Mouse (Mus musculus) heart, embryonic 10.5 days (tissue): ENCODE data around the gene Tomm20. TPM values are rescaled to one million over a fixed set of nuclear protein-coding genes. Genes with fewer than 3 reads are reported as not detected.

Experiments
- DNase-seq: peaks from one replicate; pipeline ENCODE4 v3.0.0-alpha.2; 2017; ENCODE audit warnings: low spot score
- H3K27ac ChIP-seq: fragments of 300-500 bp; sonication (generic); 2 replicates; pipeline ENCODE4 v1.5.1; 2016; ENCODE audit warnings: mild to moderate bottlenecking
- H3K27me3 ChIP-seq: fragments of 300-500 bp; sonication (generic); 2 replicates; pipeline ENCODE4 v1.6.1; 2016; ENCODE audit warnings: mild to moderate bottlenecking; ENCODE audit not compliant: poor library complexity, insufficient read depth, severe bottlenecking
- H3K36me3 ChIP-seq: fragments of 300-500 bp; sonication (generic); 2 replicates; pipeline ENCODE4 v1.6.1; 2016; ENCODE audit warnings: mild to moderate bottlenecking, moderate library complexity
- H3K4me1 ChIP-seq: fragments of 300-500 bp; sonication (generic); 2 replicates; pipeline ENCODE4 v1.6.1; 2016; ENCODE audit warnings: mild to moderate bottlenecking
- H3K4me3 ChIP-seq: fragments of 300-500 bp; sonication (generic); 2 replicates; pipeline ENCODE4 v1.5.1; 2016; ENCODE audit warnings: mild to moderate bottlenecking, moderate library complexity
- H3K9me3 ChIP-seq: fragments of 300-500 bp; sonication (generic); 2 replicates; pipeline ENCODE4 v1.6.1; 2016; ENCODE audit warnings: mild to moderate bottlenecking, moderate library complexity
- WGBS: fragments of 180-500 bp; shearing (Covaris S2); methylation state at CpG from one replicate; pipeline ENCODE4 v1.1.7; 2016; 5-methylcytosine and 5-hydroxymethylcytosine counted together
- polyA plus RNA-seq: library from polyadenylated mRNA; unstranded; fragments of >200 nt; fragmentation: Nextera tagmentation; extraction: Ambion mirVana; gene quantifications from 2 replicates; pipeline ENCODE4 v1.2.1, GENCODE M21; 2016

Tomm20 gene
- polyA plus RNA-seq, 1 experiment from 2014 or later: 307 TPM

- Histone ChIP-seq H3K4me3 (no peak overlapping the region), H3K36me3 (peaks cover 6% of the 10 kb centered on the region), H3K9me3 (no peaks in the 10 kb centered on the region), H3K27ac (no peak overlapping the region), H3K27me3 (peaks cover 18% of the 10 kb centered on the region), H3K4me1 (peaks cover 9% of the 10 kb centered on the region; the same call in 1 of the 2 replicates)
- 75% methylated on average over 9 of the region's 9 CpGs for WGBS
- no peak for DNase-seq
These were observed 28.1 kb upstream of the Tomm20 start for GRCm38 (mm10) chr8:126973686-126974265.

GRCm38 (mm10) chr8:126972649-126973048 lies 27.0 kb upstream of the Tomm20 start:
- Histone ChIP-seq H3K36me3 (peaks cover 18% of the 10 kb centered on the region), H3K9me3 (no peaks in the 10 kb centered on the region), H3K4me3 (no peak overlapping the region), H3K4me1 (peaks cover 9% of the 10 kb centered on the region; the same call in 1 of the 2 replicates), H3K27ac (no peak overlapping the region), H3K27me3 (peaks cover 13% of the 10 kb centered on the region)
- WGBS: 79% methylated on average over 2 of the region's 2 CpGs
- no peak for DNase-seq

DNA sequence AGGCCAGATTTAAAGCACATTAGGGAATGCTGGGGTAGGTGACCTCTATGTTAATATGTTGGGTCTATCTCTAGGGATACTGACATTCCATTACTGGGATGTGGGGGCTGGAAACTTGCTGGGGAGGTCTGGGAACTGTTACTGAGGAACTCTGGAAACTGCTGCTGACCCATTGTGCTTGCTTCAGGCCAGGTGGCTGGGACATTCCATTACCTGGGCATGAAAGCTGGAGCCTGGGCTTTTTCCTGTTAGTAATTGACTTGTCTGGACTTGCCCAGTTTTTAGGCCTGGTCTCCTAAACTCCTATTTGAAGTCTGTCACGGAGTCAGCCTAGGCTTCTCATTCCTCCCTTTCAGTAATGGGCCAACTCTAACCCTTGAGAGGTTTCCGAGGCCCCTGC lies 26.5 kb upstream of the Tomm20 start:
- Histone ChIP-seq H3K27me3 (peaks cover 7% of the 10 kb centered on the region; the same call in 1 of the 2 replicates), H3K4me1 (peaks cover 9% of the 10 kb centered on the region; the same call in 1 of the 2 replicates), H3K4me3 (no peak overlapping the region), H3K9me3 (no peaks in the 10 kb centered on the region), H3K36me3 (peaks cover 23% of the 10 kb centered on the region), H3K27ac (no peak overlapping the region)
- DNase-seq: no peak
- 83% methylated on average over 2 of the region's 2 CpGs for WGBS

DNA sequence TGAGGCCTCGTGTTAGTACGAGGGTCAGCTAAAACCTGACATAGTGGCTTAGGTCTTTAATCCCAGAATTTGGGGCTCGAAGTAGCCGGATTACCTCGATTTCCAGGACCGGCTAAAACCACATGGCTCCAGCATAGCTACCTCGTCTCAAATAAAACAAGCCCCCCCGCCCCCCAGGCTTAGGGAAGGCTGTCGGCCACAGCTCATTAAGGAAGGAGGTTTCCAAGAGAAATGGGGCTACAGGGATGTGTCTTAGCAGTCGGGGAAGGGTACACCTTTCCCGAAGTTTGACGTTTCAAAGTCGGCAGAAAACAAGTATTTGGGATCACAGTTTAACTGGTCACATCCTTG lies 25.6 kb upstream of the Tomm20 start:
- WGBS: 10% methylated on average over 13 of the region's 13 CpGs
- Histone ChIP-seq H3K4me1 (peaks cover 9% of the 10 kb centered on the region; the same call in 1 of the 2 replicates), H3K9me3 (no peaks in the 10 kb centered on the region), H3K27ac (peak overlapping the region; percentile 89), H3K4me3 (peak overlapping the region; percentile 98), H3K36me3 (peaks cover 30% of the 10 kb centered on the region), H3K27me3 (peaks cover 2% of the 10 kb centered on the region; the same call in 1 of the 2 replicates)
- no peak for DNase-seq

DNA sequence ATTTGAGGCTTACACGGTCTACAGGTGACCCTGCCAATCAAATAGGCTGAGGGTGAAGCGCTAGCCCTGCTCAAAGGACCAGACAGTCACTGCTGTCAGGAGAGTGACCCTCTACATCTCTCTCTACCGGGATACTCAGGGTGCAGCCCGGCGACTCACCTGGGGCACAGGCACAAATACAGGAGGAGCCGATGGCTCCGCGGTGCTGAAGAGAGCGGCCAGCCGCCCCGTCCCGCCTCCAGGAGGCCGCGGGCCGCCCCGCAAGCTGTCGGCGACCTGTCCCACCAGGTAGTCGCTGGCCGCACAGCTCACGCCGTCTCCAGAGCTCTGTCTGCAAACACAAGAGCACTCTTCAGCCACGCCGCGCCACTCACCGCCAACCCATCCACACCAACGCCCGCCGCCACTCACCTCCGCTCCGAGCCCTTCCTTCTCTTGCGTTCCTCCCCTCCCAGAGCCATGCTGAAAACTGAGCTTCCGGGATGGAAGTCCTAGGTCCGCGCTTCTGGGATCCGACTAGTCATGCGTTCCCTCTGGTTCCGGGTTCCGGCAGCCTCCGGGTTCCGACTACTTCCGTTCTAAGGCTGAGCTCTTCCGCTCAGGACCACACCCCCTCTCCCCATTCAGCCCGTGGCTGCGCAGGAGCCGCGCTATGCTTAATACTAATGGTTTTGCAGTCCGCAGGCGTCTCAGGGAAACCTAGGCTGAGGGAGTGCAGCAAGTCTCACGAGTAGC lies 25.1 kb upstream of the Tomm20 start, which contains the start of gene Rbm34:
Rbm34 (minus strand) TSS at position 493 of the 735 bp plus-strand sequence.
- peaks cover 9% of the 10 kb centered on the region; the same call in 1 of the 2 replicates for H3K4me1 ChIP-seq
- H3K9me3 ChIP-seq: no peaks in the 10 kb centered on the region
- peak within 1 kb of the TSS; percentile 89 for H3K27ac ChIP-seq
- peaks cover 36% of the 10 kb centered on the region for H3K36me3 ChIP-seq
- DNase-seq: peak; percentile 96
- peak within 1 kb of the TSS; percentile 98 for H3K4me3 ChIP-seq
- H3K27me3 ChIP-seq: no peaks in the 10 kb centered on the region
- under 1% methylated on average over 50 of the region's 50 CpGs for WGBS

- Histone ChIP-seq H3K4me1 (peaks cover 9% of the 10 kb centered on the region; the same call in 1 of the 2 replicates), H3K4me3 (no peak overlapping the region), H3K27me3 (no peaks in the 10 kb centered on the region), H3K36me3 (peaks cover 48% of the 10 kb centered on the region), H3K9me3 (no peaks in the 10 kb centered on the region), H3K27ac (no peak overlapping the region)
- DNase-seq: no peak
- 92% methylated on average over 1 of the region's 1 CpGs for WGBS
These were observed 23.9 kb upstream of the Tomm20 start for GRCm38 (mm10) chr8:126969546-126969945.

GRCm38 (mm10) chr8:126968107-126968506 lies 22.5 kb upstream of the Tomm20 start:
- Histone ChIP-seq H3K27ac (no peak overlapping the region), H3K27me3 (no peaks in the 10 kb centered on the region), H3K9me3 (no peaks in the 10 kb centered on the region), H3K4me1 (peaks cover 9% of the 10 kb centered on the region; the same call in 1 of the 2 replicates), H3K36me3 (peaks cover 60% of the 10 kb centered on the region), H3K4me3 (no peak overlapping the region)
- DNase-seq: no peak
- WGBS: 97% methylated on average over 6 of the region's 6 CpGs

- Histone ChIP-seq H3K27me3 (no peaks in the 10 kb centered on the region), H3K27ac (no peak overlapping the region), H3K4me3 (no peak overlapping the region), H3K36me3 (peaks cover 83% of the 10 kb centered on the region), H3K4me1 (peaks cover 3% of the 10 kb centered on the region; the same call in 1 of the 2 replicates), H3K9me3 (no peaks in the 10 kb centered on the region)
- 88% methylated on average over 6 of the region's 6 CpGs for WGBS
- DNase-seq: no peak
These were observed 19.6 kb upstream of the Tomm20 start for GRCm38 (mm10) chr8:126965246-126965645.

GRCm38 (mm10) chr8:126962871-126963270 lies 17.2 kb upstream of the Tomm20 start:
- Histone ChIP-seq H3K27ac (no peak overlapping the region), H3K4me3 (no peak overlapping the region), H3K4me1 (no peaks in the 10 kb centered on the region), H3K36me3 (peaks cover 82% of the 10 kb centered on the region), H3K9me3 (no peaks in the 10 kb centered on the region), H3K27me3 (no peaks in the 10 kb centered on the region)
- WGBS: 100% methylated on average over 1 of the region's 1 CpGs
- DNase-seq: no peak

DNA sequence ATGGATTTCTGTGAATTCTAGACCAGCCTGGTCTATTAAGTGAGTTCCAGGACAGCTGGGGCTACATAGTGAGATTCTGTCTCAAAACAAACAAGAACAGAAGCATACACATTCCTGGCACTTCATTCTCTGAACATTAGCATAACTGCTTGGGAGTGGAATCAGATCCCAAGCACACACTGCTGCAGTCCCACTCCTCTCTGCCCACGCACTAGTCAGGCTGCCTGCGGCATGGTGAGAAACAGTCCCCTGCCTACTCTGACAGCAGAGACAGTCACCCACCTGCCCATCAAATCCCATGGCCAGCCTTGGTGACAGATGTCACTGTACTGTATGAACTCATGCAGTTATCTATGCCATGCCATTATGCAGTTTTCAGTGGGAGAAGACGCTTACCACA lies 15.9 kb upstream of the Tomm20 start:
- Histone ChIP-seq H3K27ac (no peak overlapping the region), H3K4me3 (no peak overlapping the region), H3K36me3 (peaks cover 83% of the 10 kb centered on the region), H3K9me3 (no peaks in the 10 kb centered on the region), H3K4me1 (no peaks in the 10 kb centered on the region), H3K27me3 (no peaks in the 10 kb centered on the region)
- WGBS: 94% methylated on average over 3 of the region's 3 CpGs
- DNase-seq: no peak

DNA sequence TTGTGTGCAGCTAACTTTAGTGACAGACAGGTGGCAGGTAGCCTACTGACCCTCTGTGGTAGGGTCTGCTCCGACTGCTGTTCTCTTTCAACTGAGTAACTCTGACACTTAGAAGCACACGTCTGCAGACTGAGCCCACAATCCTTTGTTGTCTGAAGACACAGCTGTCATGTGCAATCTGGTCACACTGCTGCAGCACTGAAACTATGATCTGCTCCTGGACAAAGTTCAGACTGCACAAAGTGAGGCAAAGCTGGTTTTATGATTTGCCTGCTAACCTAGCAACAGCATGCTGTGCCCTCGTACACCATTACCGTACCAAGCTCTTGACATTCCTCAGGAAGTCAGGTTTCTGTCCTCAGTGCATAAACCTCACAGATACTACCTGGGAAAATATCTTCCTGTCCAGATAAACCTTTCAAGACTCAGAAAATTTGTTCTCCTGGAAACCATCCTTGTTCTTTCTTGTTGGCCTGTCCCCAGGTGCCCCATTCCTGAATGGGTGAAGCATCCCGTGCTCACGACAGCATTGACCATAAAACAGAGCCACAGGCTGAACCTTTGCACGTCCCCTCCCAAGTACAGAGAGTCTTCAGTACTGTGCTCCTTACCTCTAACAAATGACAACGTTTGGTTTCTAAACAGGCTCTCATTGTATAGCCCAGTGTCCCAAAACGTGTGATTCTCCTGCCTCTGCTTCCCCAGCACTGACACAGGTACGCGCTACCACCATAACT lies 6.4 kb upstream of the Tomm20 start:
- Histone ChIP-seq H3K27me3 (no peaks in the 10 kb centered on the region), H3K4me3 (no peak overlapping the region), H3K4me1 (no peaks in the 10 kb centered on the region), H3K27ac (no peak overlapping the region), H3K36me3 (peaks cover 83% of the 10 kb centered on the region), H3K9me3 (no peaks in the 10 kb centered on the region)
- 88% methylated on average over 11 of the region's 11 CpGs for WGBS
- DNase-seq: no peak

- peaks cover 4% of the 10 kb centered on the region; the same call in 1 of the 2 replicates for H3K4me1 ChIP-seq
- WGBS: 81% methylated on average over 2 of the region's 2 CpGs
- no peak overlapping the region for H3K4me3 ChIP-seq
- peaks cover 62% of the 10 kb centered on the region for H3K36me3 ChIP-seq
- no peak overlapping the region for H3K27ac ChIP-seq
- no peaks in the 10 kb centered on the region for H3K27me3 ChIP-seq
- no peaks in the 10 kb centered on the region for H3K9me3 ChIP-seq
- no peak for DNase-seq
These were observed 3.9 kb upstream of the Tomm20 start for GRCm38 (mm10) chr8:126949527-126949926.

DNA sequence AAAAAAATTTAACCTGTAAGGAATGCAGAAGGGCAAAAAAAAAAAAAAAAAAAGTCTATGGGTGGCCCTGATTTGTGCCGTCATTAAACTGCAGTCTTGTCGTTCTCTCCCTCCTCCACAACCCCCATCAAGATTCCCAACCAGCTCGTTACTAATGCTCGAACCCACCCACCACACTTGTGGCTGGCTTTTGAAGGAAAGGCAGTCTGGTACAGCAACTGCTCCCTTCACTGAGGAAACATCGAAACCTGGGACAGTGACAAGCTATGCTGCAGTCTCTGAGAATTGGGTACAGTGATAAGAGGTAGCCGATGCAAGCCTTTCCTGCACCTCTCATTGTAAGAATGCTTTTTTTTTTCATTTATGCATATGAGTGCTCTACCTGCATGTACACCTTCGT lies 800 bp upstream of the Tomm20 start:
- no peak overlapping the region for H3K27ac ChIP-seq
- 75% methylated on average over 7 of the region's 7 CpGs for WGBS

More for the DNA sequence above, 800 bp upstream of the Tomm20 start:
- Histone ChIP-seq H3K4me1 (peaks cover 14% of the 10 kb centered on the region), H3K27me3 (no peaks in the 10 kb centered on the region), H3K9me3 (no peaks in the 10 kb centered on the region), H3K4me3 (peak overlapping the region; percentile 89; the same call in 1 of the 2 replicates), H3K36me3 (peaks cover 36% of the 10 kb centered on the region)
- DNase-seq: no peak
